Mouse (Mus musculus) olfactory bulb, adult 2 months (tissue): ENCODE results near the gene Zbtb22. TPM values are rescaled to one million over a fixed set of nuclear protein-coding genes. Genes with fewer than 3 reads are reported as not detected.
"Not testable (repeated sequence)": the region's sequence is repeated elsewhere in the genome, so short reads cannot be mapped to it uniquely, and the experiment has no call there.

Experiments used
- H3K27ac ChIP-seq: fragments of 200-500 bp; 2 replicates; pipeline ENCODE4 v1.5.1; 2012; ENCODE audit warnings: low read depth, low read length; ENCODE audit not compliant: insufficient read depth
- H3K4me1 ChIP-seq: fragments of 200-500 bp; 2 replicates; pipeline ENCODE4 v1.6.1; 2012; ENCODE audit warnings: low read length; ENCODE audit not compliant: control insufficient read depth, insufficient read depth
- H3K4me3 ChIP-seq: fragments of 200-500 bp; 2 replicates; pipeline ENCODE4 v1.5.1; 2012; ENCODE audit warnings: mild to moderate bottlenecking, low read depth, low read length, moderate library complexity; ENCODE audit not compliant: insufficient read depth
- CTCF ChIP-seq: fragments of 200-500 bp; IDR thresholded peaks from 2 replicates; pipeline ENCODE4 v1.5.1; 2012; ENCODE audit warnings: low read depth, mild to moderate bottlenecking, low read length, moderate library complexity; ENCODE audit not compliant: insufficient read depth
- POLR2A ChIP-seq: fragments of 200-500 bp; IDR thresholded peaks from 2 replicates; pipeline ENCODE4 v1.6.1; 2012; ENCODE audit warnings: mild to moderate bottlenecking, low read depth, low read length, moderate library complexity; ENCODE audit not compliant: insufficient read depth
- WGBS: fragments of 180-500 bp; shearing (Covaris S2); methylation state at CpG from one replicate; pipeline ENCODE4 v1.1.7; 2018; 5-methylcytosine and 5-hydroxymethylcytosine counted together
- polyA plus RNA-seq: library from polyadenylated mRNA; stranded (reverse); fragments of >200 nt; gene quantifications from 2 replicates; pipeline ENCODE4 v1.2.4, GENCODE M21; 2012; ENCODE audit warnings: low replicate concordance; ENCODE audit not compliant: missing spikeins, insufficient read depth, insufficient read length

Zbtb22 gene
- polyA plus RNA-seq, 1 experiment, result not detected

GRCm38 (mm10) chr17:33892429-33892828 lies 23.3 kb upstream of the Zbtb22 start:
- Histone ChIP-seq H3K27ac (no peak overlapping the region), H3K4me3 (no peak overlapping the region), H3K4me1 (peaks cover 3% of the 10 kb centered on the region)
- 36% methylated on average over 7 of the region's 7 CpGs for WGBS
- no peak for TF ChIP-seq CTCF

GRCm38 (mm10) chr17:33893011-33893410 lies 22.7 kb upstream of the Zbtb22 start:
- 77% methylated on average over 4 of the region's 4 CpGs for WGBS
- not testable (repeated sequence) for H3K4me3 ChIP-seq, H3K27ac ChIP-seq, H3K4me1 ChIP-seq

GRCm38 (mm10) chr17:33897114-33897794 lies 18.4 kb upstream of the Zbtb22 start:
- no peak overlapping the region for H3K4me3 ChIP-seq
- TF ChIP-seq POLR2A (no peak), CTCF (no peak)
- H3K27ac ChIP-seq, result no peak overlapping the region
- H3K4me1 ChIP-seq, result no peaks in the 10 kb centered on the region
- 45% methylated on average over 6 of the region's 6 CpGs for WGBS

- H3K4me1 ChIP-seq, H3K27ac ChIP-seq, H3K4me3 ChIP-seq: not testable (repeated sequence)
- 80% methylated on average over 4 of the region's 4 CpGs for WGBS
Measured at GRCm38 (mm10) chr17:33898193-33898592, 17.5 kb upstream of the Zbtb22 start.

GRCm38 (mm10) chr17:33899642-33900041 lies 16.1 kb upstream of the Zbtb22 start:
- Histone ChIP-seq H3K4me3 (no peak overlapping the region), H3K27ac (no peak overlapping the region), H3K4me1 (no peaks in the 10 kb centered on the region)
- 83% methylated on average over 4 of the region's 4 CpGs for WGBS
- TF ChIP-seq POLR2A (no peak), CTCF (no peak)

- no peaks in the 10 kb centered on the region for H3K4me1 ChIP-seq
- H3K4me3 ChIP-seq, result no peak overlapping the region
- no peak overlapping the region for H3K27ac ChIP-seq
- WGBS, result 80% methylated on average over 7 of the region's 7 CpGs
- TF ChIP-seq POLR2A (no peak), CTCF (no peak)
Measured at GRCm38 (mm10) chr17:33900281-33900988, 15.3 kb upstream of the Zbtb22 start.

GRCm38 (mm10) chr17:33900989-33901314 lies 14.8 kb upstream of the Zbtb22 start:
- Histone ChIP-seq H3K4me1 (no peaks in the 10 kb centered on the region), H3K27ac (no peak overlapping the region), H3K4me3 (no peak overlapping the region)
- no peak for TF ChIP-seq POLR2A
- TF ChIP-seq CTCF, result no peak
- 88% methylated on average over 4 of the region's 4 CpGs for WGBS

GRCm38 (mm10) chr17:33901653-33902052 lies 14.1 kb upstream of the Zbtb22 start:
- H3K4me3 ChIP-seq, result no peak overlapping the region
- TF ChIP-seq POLR2A (no peak), CTCF (no peak)
- no peaks in the 10 kb centered on the region for H3K4me1 ChIP-seq
- 73% methylated on average over 4 of the region's 4 CpGs for WGBS
- no peak overlapping the region for H3K27ac ChIP-seq

- TF ChIP-seq CTCF, result no peak
- no peak for TF ChIP-seq POLR2A
- Histone ChIP-seq H3K27ac (no peak overlapping the region), H3K4me1 (no peaks in the 10 kb centered on the region), H3K4me3 (no peak overlapping the region)
- WGBS, result 69% methylated on average over 4 of the region's 4 CpGs
Measured at GRCm38 (mm10) chr17:33902079-33902478, 13.6 kb upstream of the Zbtb22 start.

GRCm38 (mm10) chr17:33902491-33902890 lies 13.2 kb upstream of the Zbtb22 start:
- WGBS, result 75% methylated on average over 7 of the region's 7 CpGs
- Histone ChIP-seq H3K27ac (no peak overlapping the region), H3K4me1 (no peaks in the 10 kb centered on the region), H3K4me3 (no peak overlapping the region)
- no peak for TF ChIP-seq POLR2A

- WGBS, result 65% methylated on average over 6 of the region's 6 CpGs
- H3K4me3 ChIP-seq, H3K4me1 ChIP-seq, H3K27ac ChIP-seq: not testable (repeated sequence)
Measured at GRCm38 (mm10) chr17:33903911-33904651, 11.6 kb upstream of the Zbtb22 start.

- H3K4me3 ChIP-seq, H3K4me1 ChIP-seq, H3K27ac ChIP-seq: not testable (repeated sequence)
- 32% methylated on average over 4 of the region's 4 CpGs for WGBS
Measured at GRCm38 (mm10) chr17:33904835-33905234, 10.9 kb upstream of the Zbtb22 start, which contains the start of gene Platr17. Platr17 (plus strand) TSS chr17:33905135.
